8 mouse cellular contexts compared by ENCODE assay signal in the genomic region with DNA sequence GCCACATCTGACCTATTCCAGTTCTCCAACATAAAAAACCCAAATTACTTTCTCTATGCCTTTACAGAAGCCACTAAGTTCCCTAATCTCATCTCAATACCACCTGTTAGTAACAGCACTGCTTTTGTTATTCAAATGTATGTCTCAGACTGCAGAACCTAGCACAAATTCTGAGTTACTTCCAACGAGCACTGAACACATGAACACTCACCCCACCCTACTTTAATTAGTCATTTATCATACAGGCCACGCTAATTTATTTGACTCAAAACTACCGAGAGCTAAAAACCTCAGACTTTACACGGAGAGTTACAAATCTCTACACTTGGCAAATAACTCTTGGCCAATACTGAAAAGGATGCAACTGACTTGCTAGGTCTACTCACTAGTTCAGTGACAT. TPM values are rescaled to one million over a fixed set of nuclear protein-coding genes. Genes with fewer than 3 reads are reported as not detected.
DNase-seq lines count a peak whose midpoint lies in the region; ATAC-seq and TF ChIP-seq lines count a peak whose summit lies in the region.

No protein-coding gene starts in this region.

- ATAC-seq in forebrain, embryonic 13.5 days = no peak
- no peak for ATAC-seq in liver, embryonic 16.5 days (ENCODE audit: low read depth)

- peaks cover 3% of the 10 kb centered on the region; the same call in 1 of the 2 replicates for H3K36me3 ChIP-seq in heart, embryonic 10.5 days
- peaks cover 9 to 32% of the 10 kb centered on the region in 2 experiments for H3K36me3 ChIP-seq in CH12.LX (replicated peaks in 1 of 2; ENCODE audit: control insufficient read depth in 1 of 2, insufficient read depth in 1 of 2, low read length in 1 of 2)
- H3K36me3 ChIP-seq in forebrain, embryonic 13.5 days (ENCODE audit: poor library complexity, severe bottlenecking) = no peaks in the 10 kb centered on the region
- H3K36me3 ChIP-seq in liver, embryonic 16.5 days (ENCODE audit: control insufficient read depth, insufficient read depth) = no peaks in the 10 kb centered on the region; the same call in 1 of the 2 replicates

- peak overlapping the region; percentile 76 for H3K9ac ChIP-seq in CH12.LX (ENCODE audit: insufficient read depth, low read depth)
- peak overlapping the region; percentile 92 for H3K9ac ChIP-seq in forebrain, embryonic 13.5 days
- peak overlapping the region; percentile 99 for H3K9ac ChIP-seq in liver, embryonic 16.5 days (ENCODE audit: low read depth, low read length)

- peak overlapping the region; percentile 100 for H3K4me2 ChIP-seq in CH12.LX (ENCODE audit: insufficient read depth, low read depth, poor library complexity, severe bottlenecking)
- peak overlapping the region; percentile 82 for H3K4me2 ChIP-seq in forebrain, embryonic 13.5 days
- H3K4me2 ChIP-seq in liver, embryonic 16.5 days (ENCODE audit: low read depth, low read length) = peak overlapping the region; percentile 84

- in situ Hi-C loops in CH12.LX (cut with MboI; ENCODE audit: low pct_ligation_motif_present, low pct_unique_long_range_greater_than_20kb, low sequenced_read_pairs) = no loop called here

- H3K4me3 ChIP-seq in heart, embryonic 10.5 days = peak overlapping the region; percentile 84
- peak overlapping the region; percentile 80 to 91 (median 80) for H3K4me3 ChIP-seq in CH12.LX (replicated peaks in 1 of 3; ENCODE audit: low read depth in 2 of 3, low read length in 2 of 3, poor library complexity in 1 of 3)
- H3K4me3 ChIP-seq in forebrain, embryonic 13.5 days = peak overlapping the region; percentile 87
- peak overlapping the region; percentile 98 for H3K4me3 ChIP-seq in liver, embryonic 16.5 days (ENCODE audit: low read depth, low read length)

- no peak for TF ChIP-seq EP300 in CH12.LX (IDR thresholded peaks at IDR 0.05; ENCODE audit: low read length)

- no peaks in the 10 kb centered on the region for H3K27me3 ChIP-seq in heart, embryonic 10.5 days (ENCODE audit: insufficient read depth, poor library complexity, severe bottlenecking)
- H3K27me3 ChIP-seq in CH12.LX (replicated peaks) = no peaks in the 10 kb centered on the region
- H3K27me3 ChIP-seq in forebrain, embryonic 13.5 days = no peaks in the 10 kb centered on the region
- H3K27me3 ChIP-seq in liver, embryonic 16.5 days (ENCODE audit: control insufficient read depth, insufficient read depth, low read depth, low read length) = no peaks in the 10 kb centered on the region

- no peak for TF ChIP-seq RAD21 in CH12.LX (IDR thresholded peaks at IDR 0.05; ENCODE audit: low read depth, low read length)

- H3K4me1 ChIP-seq in heart, embryonic 10.5 days = peaks cover 11% of the 10 kb centered on the region; the same call in 1 of the 2 replicates
- H3K4me1 ChIP-seq in CH12.LX (ENCODE audit: control insufficient read depth in 1 of 2, insufficient read depth in 2 of 2) = peaks cover 4 to 58% of the 10 kb centered on the region in 2 experiments; a peak in 3 of 4 replicates
- peaks cover 33% of the 10 kb centered on the region for H3K4me1 ChIP-seq in forebrain, embryonic 13.5 days
- peaks cover 20% of the 10 kb centered on the region for H3K4me1 ChIP-seq in liver, embryonic 16.5 days (ENCODE audit: control insufficient read depth, low read depth, low read length)

- no peaks in the 10 kb centered on the region for H3K9me3 ChIP-seq in heart, embryonic 10.5 days
- no peaks in the 10 kb centered on the region for H3K9me3 ChIP-seq in CH12.LX (replicated peaks; ENCODE audit: low read length)
- no peaks in the 10 kb centered on the region for H3K9me3 ChIP-seq in forebrain, embryonic 13.5 days (replicated peaks)
- no peaks in the 10 kb centered on the region for H3K9me3 ChIP-seq in liver, embryonic 16.5 days (replicated peaks; ENCODE audit: control insufficient read depth, low read length)

- H3K27ac ChIP-seq in heart, embryonic 10.5 days = peak overlapping the region; percentile 96
- H3K27ac ChIP-seq in CH12.LX (ENCODE audit: insufficient read depth, low read depth) = peak overlapping the region; percentile 37
- peak overlapping the region; percentile 98 for H3K27ac ChIP-seq in forebrain, embryonic 13.5 days
- H3K27ac ChIP-seq in liver, embryonic 16.5 days (ENCODE audit: low read length) = peak overlapping the region; percentile 100

- H3K79me2 ChIP-seq in CH12.LX (replicated peaks; ENCODE audit: control insufficient read depth, extremely low read depth, insufficient read depth, poor library complexity, severe bottlenecking) = peaks cover 83% of the 10 kb centered on the region

- TF ChIP-seq POLR2A in CH12.LX (IDR thresholded peaks at IDR 0.05; ENCODE audit: low read depth, low read length) = no peak

- no peak for DNase-seq in heart, embryonic 10.5 days (ENCODE audit: low spot score)
- DNase-seq in heart, adult 18-20 months = no peak
- no peak for DNase-seq in CH12.LX (ENCODE audit: extremely low read depth)
- DNase-seq in adrenal gland, postnatal 4 days (ENCODE audit: low spot score in 2 of 2) = no peak
- DNase-seq in frontal cortex, postnatal 25 days (ENCODE audit: low spot score in 2 of 2) = no peak
- no peak for DNase-seq in ovary, postnatal 10 days (ENCODE audit: low spot score)

- no peak for TF ChIP-seq CTCF in CH12.LX (conservative IDR thresholded peaks at IDR 0.05 in 1 of 2, IDR thresholded peaks at IDR 0.05 in 1 of 2; ENCODE audit: low read depth in 2 of 2, low read length in 2 of 2)

- WGBS in heart, embryonic 10.5 days = 11% methylated on average over 4 of the region's 4 CpGs
- 8% methylated on average over 4 of the region's 4 CpGs for WGBS in forebrain, embryonic 13.5 days
- 4% methylated on average over 4 of the region's 4 CpGs for WGBS in liver, embryonic 16.5 days (ENCODE audit: insufficient replicate concordance)

- dilution Hi-C loops in CH12.LX (cut with MboI; ENCODE audit: extremely low pct_ligation_motif_present, extremely low pct_unique_long_range_greater_than_20kb, low sequenced_read_pairs) = no loop called here

TF ChIP-seq in CH12.LX, 34 proteins besides CTCF, POLR2A, EP300 and RAD21:
- TF ChIP-seq CHD2 (IDR thresholded peaks at IDR 0.05; ENCODE audit: low read length) = no peak

RNA-seq across cellular contexts. Expression of a gene that starts 4.3 kb away (rescaled TPM):
- 182 and 222 TPM in 2 replicates for polyA plus RNA-seq in heart, embryonic 10.5 days (2016; fragmentation: Nextera tagmentation; extraction: Ambion mirVana)
- total RNA-seq in heart, adult 18-20 months (2021) = 10 to 100 TPM; 36.9 to 40.3 TPM
- 205 and 241 TPM in 2 replicates for total RNA-seq in CH12.LX (2012; rRNA removed)
- total RNA-seq in CH12.LX (2014; rRNA removed) = 288 and 322 TPM in 2 replicates
- polyA plus RNA-seq in CH12.LX (2012; ENCODE audit: insufficient read length, low read depth) = 725 and 830 TPM in 2 replicates
- 333 and 352 TPM in 2 replicates for polyA plus RNA-seq in forebrain, embryonic 13.5 days (2015; fragmentation: Nextera tagmentation; extraction: Ambion mirVana)
- 88.6 and 89.5 TPM in 2 replicates for polyA plus RNA-seq in liver, embryonic 16.5 days (2015; fragmentation: Nextera tagmentation; extraction: Ambion mirVana)
- 100 to 1,000 TPM; 217 to 245 TPM for total RNA-seq in adrenal gland, postnatal 4 days (2021)

RNA-seq across cellular contexts. Expression of a gene that starts 4.4 kb away (rescaled TPM):
- 61.3 and 61.9 TPM in 2 replicates for polyA plus RNA-seq in heart, embryonic 10.5 days (2016; fragmentation: Nextera tagmentation; extraction: Ambion mirVana)
- 10 to 100 TPM; 10.6 to 10.8 TPM for total RNA-seq in heart, adult 18-20 months (2021)
- total RNA-seq in CH12.LX (2012; rRNA removed) (61.3 and 64.3 TPM in 2 replicates), CH12.LX (2014; rRNA removed) (232 and 247 TPM in 2 replicates)
- 94.6 and 144 TPM in 2 replicates for polyA plus RNA-seq in CH12.LX (2012; ENCODE audit: insufficient read length, low read depth)
- 65.8 and 75.4 TPM in 2 replicates for polyA plus RNA-seq in forebrain, embryonic 13.5 days (2015; fragmentation: Nextera tagmentation; extraction: Ambion mirVana)
- 20.1 and 21.5 TPM in 2 replicates for polyA plus RNA-seq in liver, embryonic 16.5 days (2015; fragmentation: Nextera tagmentation; extraction: Ambion mirVana)
- total RNA-seq in adrenal gland, postnatal 4 days (2021) = 10 to 100 TPM; 42.9 to 44.3 TPM

Comparison
In these comparisons a context has a peak if more than half of its experiments do, and no peak if none do; other contexts are left out.
1. H3K27ac ChIP-seq: peak in every context shown above with its lines; median percentile 100 in liver, embryonic 16.5 days; 98 in forebrain, embryonic 13.5 days; 96 in heart, embryonic 10.5 days; 37 in CH12.LX.